Mouse (Mus musculus) embryonic facial prominence, embryonic 10.5 days (tissue): ENCODE data around the gene Fam171a1. TPM values are rescaled to one million over a fixed set of nuclear protein-coding genes. Genes with fewer than 3 reads are reported as not detected.
A peak's percentile ranks its signal among the peaks of the same experiment; 100 is the strongest.

Experiments used
- DNase-seq: peaks from one replicate; pipeline ENCODE4 v3.0.0-alpha.2; 2017; ENCODE audit warnings: low spot score
- H3K27ac ChIP-seq: fragments of 300-500 bp; sonication (generic); replicated peaks from 2 replicates; pipeline ENCODE4 v1.5.1; 2016; ENCODE audit warnings: mild to moderate bottlenecking
- H3K27me3 ChIP-seq: fragments of 300-500 bp; sonication (generic); replicated peaks from 2 replicates; pipeline ENCODE4 v1.6.1; 2016; ENCODE audit warnings: low read depth, mild to moderate bottlenecking; ENCODE audit not compliant: poor library complexity, severe bottlenecking
- H3K36me3 ChIP-seq: fragments of 300-500 bp; sonication (generic); replicated peaks from 2 replicates; pipeline ENCODE4 v1.6.1; 2016; ENCODE audit warnings: mild to moderate bottlenecking, moderate library complexity
- H3K4me1 ChIP-seq: fragments of 300-500 bp; sonication (generic); 2 replicates; pipeline ENCODE4 v1.6.1; 2016
- H3K4me3 ChIP-seq: fragments of 300-500 bp; sonication (generic); 2 replicates; pipeline ENCODE4 v1.5.1; 2016; ENCODE audit warnings: mild to moderate bottlenecking, moderate library complexity
- H3K9me3 ChIP-seq: fragments of 300-500 bp; sonication (generic); 2 replicates; pipeline ENCODE4 v1.6.1; 2016; ENCODE audit warnings: mild to moderate bottlenecking
- WGBS: fragments of 180-500 bp; shearing (Covaris S2); methylation state at CpG from one replicate; pipeline ENCODE4 v1.1.7; 2016; 5-methylcytosine and 5-hydroxymethylcytosine counted together
- polyA plus RNA-seq: library from polyadenylated mRNA; unstranded; fragments of >200 nt; fragmentation: Nextera tagmentation; extraction: Ambion mirVana; gene quantifications from 2 replicates; pipeline ENCODE4 v1.2.1, GENCODE M21; 2016

Gene Fam171a1
- polyA plus RNA-seq, 1 experiment from 2014 or later, result 38.9 TPM

DNA sequence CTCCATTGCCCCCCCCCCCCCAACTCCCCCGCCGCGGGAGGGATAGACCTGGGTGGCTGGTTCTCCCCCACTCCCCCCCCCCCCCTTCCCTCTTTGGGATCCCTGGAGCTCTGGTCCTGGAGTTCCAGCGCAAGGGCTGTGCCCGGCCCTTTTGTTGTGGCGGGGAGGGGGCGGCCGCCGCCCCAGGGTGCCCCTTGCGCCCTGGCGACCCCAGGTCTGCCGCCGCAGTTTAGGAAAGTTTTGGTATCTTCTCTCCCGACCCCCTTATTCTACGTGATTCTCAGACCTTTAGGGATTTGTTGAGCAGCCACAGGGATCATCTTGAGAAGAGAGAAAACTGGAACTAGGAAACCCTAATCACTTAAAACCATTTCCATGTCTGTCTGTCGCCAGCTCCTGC lies 4.9 kb downstream of the Fam171a1 start:
- no peaks in the 10 kb centered on the region; the same call in 1 of the 2 replicates for H3K9me3 ChIP-seq
- peak overlapping the region; percentile 91 for H3K4me3 ChIP-seq
- no peak for DNase-seq
- peak overlapping the region; percentile 95 for H3K27ac ChIP-seq
- H3K27me3 ChIP-seq, result no peaks in the 10 kb centered on the region
- WGBS, result under 1% methylated on average over 16 of the region's 16 CpGs
- H3K4me1 ChIP-seq, result peaks cover 21% of the 10 kb centered on the region
- H3K36me3 ChIP-seq, result no peaks in the 10 kb centered on the region

DNA sequence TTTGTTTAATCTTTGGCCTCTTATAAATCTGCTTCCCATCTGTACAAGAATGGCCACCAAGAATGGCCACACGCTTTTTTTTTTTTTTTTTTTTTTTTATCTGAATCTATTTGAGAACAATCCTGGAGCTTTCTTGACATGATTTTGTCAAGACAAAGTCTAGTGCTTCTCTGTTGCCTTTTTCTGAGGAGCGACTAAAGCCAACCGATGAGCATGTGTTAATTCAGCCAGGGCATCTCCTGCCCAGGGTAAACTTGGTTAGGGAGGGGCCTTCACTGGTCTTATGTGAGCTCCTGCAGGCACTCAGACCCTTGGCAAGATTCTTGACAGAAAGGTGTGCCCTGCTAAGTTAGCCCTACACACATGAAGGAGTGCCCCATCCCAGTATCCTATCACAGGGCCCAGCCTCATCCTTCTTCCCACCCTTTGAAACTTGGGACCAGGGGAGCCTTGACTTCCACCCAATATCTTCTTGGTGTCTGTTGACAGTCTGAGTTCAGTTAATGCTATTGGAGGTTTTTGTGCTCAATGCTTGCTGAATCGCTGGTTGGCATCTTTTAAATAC lies 5.4 kb downstream of the Fam171a1 start:
- H3K36me3 ChIP-seq, result no peaks in the 10 kb centered on the region
- 38% methylated on average over 4 of the region's 4 CpGs for WGBS
- peak overlapping the region; percentile 95 for H3K27ac ChIP-seq
- H3K27me3 ChIP-seq, result no peaks in the 10 kb centered on the region
- H3K4me3 ChIP-seq, result peak overlapping the region; percentile 91
- peaks cover 21% of the 10 kb centered on the region for H3K4me1 ChIP-seq
- no peaks in the 10 kb centered on the region; the same call in 1 of the 2 replicates for H3K9me3 ChIP-seq
- DNase-seq, result no peak

DNA sequence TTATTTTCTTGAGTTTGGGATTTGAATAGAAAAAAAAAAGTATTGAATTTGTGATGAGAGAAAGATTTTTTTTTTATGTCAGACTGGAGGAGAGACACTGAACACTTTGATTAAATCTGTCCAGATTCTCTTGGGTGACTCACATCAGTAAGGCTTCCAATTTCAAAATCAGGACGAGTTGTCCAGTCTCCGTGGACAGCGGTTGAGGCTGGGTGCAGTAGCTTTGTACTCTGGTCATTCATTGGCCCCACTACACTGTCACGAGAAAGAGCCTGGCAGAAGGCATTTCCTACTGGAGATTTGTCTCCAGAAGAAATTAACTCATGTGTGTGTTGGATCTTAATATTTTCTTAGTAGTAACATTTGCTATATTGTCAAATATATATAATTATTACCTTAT lies 8.5 kb downstream of the Fam171a1 start:
- peaks cover 21% of the 10 kb centered on the region for H3K4me1 ChIP-seq
- WGBS, result 87% methylated on average over 4 of the region's 4 CpGs
- no peak for DNase-seq
- H3K4me3 ChIP-seq, result no peak overlapping the region
- no peak overlapping the region for H3K27ac ChIP-seq
- H3K36me3 ChIP-seq, result no peaks in the 10 kb centered on the region
- H3K9me3 ChIP-seq, result no peaks in the 10 kb centered on the region; the same call in 1 of the 2 replicates
- no peaks in the 10 kb centered on the region for H3K27me3 ChIP-seq

DNA sequence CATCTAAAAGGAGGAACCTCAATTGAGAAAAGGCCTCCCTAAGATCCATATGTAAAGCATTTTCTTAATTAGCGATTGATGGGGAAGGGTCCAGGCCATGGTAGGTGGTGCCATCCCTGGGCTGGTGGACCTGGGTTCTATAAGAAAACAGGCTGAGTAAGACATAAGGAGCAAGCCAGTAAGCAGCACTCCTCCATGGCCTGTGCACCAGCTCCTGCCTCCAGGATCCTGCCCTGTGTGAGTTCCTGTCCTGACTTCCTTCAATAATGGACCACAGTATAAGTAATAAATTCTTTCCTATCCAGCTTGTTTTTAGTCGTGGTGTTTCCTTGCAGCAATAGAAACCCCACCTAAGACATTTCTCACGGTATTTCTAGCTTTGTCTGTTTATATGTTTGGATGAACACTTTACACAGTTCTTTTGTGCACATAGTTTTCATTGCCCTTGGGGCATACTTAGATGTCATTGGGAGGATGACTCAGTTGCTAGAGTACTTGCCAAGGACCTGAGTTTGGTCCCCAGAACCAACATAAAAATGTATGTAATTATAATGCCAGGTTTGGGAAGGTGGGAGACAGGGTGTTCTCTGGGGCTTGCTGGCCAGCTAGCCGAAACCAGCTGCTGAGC lies 13.3 kb downstream of the Fam171a1 start:
- Histone ChIP-seq H3K9me3 (no peaks in the 10 kb centered on the region), H3K4me1 (peaks cover 13% of the 10 kb centered on the region), H3K36me3 (no peaks in the 10 kb centered on the region), H3K27me3 (no peaks in the 10 kb centered on the region), H3K4me3 (no peak overlapping the region), H3K27ac (no peak overlapping the region)
- no peak for DNase-seq
- 84% methylated on average over 4 of the region's 4 CpGs for WGBS

DNA sequence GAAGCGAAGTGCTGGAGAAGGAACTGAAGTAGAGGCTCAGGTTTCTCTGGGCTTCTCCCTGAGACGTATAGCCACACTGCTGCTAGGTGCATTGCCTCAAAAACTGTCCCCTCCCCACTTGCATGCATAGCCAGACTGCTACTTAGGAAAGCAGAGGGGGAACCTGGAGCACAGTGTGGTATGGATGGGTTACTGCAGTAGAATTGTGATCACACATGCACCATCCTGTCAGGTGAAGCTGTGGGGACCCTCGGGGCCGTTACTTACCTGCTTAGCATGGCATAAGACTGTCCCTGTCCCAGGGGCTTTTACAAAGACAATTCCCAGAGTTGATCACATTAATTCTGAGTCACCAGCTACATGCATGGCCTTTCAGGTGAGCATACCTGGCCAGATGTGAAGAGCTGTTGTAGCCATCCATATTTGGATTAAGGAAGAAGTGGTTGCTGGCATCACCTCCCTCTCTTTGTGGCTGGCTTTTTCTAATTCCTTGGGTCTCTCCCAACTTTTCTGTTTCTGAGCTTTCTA lies 14.4 kb downstream of the Fam171a1 start:
- 66% methylated on average over 4 of the region's 4 CpGs for WGBS
- H3K4me1 ChIP-seq, result peaks cover 13% of the 10 kb centered on the region
- no peak for DNase-seq

GRCm38 (mm10) chr2:3128910-3129309 lies 14.9 kb downstream of the Fam171a1 start:
- no peaks in the 10 kb centered on the region for H3K9me3 ChIP-seq
- no peaks in the 10 kb centered on the region for H3K27me3 ChIP-seq
- H3K27ac ChIP-seq, result no peak overlapping the region
- WGBS, result 32% methylated on average over 2 of the region's 2 CpGs
- H3K4me3 ChIP-seq, result no peak overlapping the region
- DNase-seq, result no peak
- H3K36me3 ChIP-seq, result no peaks in the 10 kb centered on the region
- peaks cover 12% of the 10 kb centered on the region for H3K4me1 ChIP-seq

More for the DNA sequence above, 14.4 kb downstream of the Fam171a1 start:
- no peak overlapping the region for H3K27ac ChIP-seq
- no peaks in the 10 kb centered on the region for H3K27me3 ChIP-seq
- H3K4me3 ChIP-seq, result no peak overlapping the region
- no peaks in the 10 kb centered on the region for H3K36me3 ChIP-seq
- H3K9me3 ChIP-seq, result no peaks in the 10 kb centered on the region

- no peaks in the 10 kb centered on the region for H3K27me3 ChIP-seq
- 91% methylated on average over 9 of the region's 9 CpGs for WGBS
- H3K36me3 ChIP-seq, result no peaks in the 10 kb centered on the region
- no peaks in the 10 kb centered on the region for H3K9me3 ChIP-seq
- DNase-seq, result no peak
- no peak overlapping the region for H3K27ac ChIP-seq
- peaks cover 35% of the 10 kb centered on the region for H3K4me1 ChIP-seq
- no peak overlapping the region for H3K4me3 ChIP-seq
Measured at GRCm38 (mm10) chr2:3132473-3132872, 18.4 kb downstream of the Fam171a1 start.

DNA sequence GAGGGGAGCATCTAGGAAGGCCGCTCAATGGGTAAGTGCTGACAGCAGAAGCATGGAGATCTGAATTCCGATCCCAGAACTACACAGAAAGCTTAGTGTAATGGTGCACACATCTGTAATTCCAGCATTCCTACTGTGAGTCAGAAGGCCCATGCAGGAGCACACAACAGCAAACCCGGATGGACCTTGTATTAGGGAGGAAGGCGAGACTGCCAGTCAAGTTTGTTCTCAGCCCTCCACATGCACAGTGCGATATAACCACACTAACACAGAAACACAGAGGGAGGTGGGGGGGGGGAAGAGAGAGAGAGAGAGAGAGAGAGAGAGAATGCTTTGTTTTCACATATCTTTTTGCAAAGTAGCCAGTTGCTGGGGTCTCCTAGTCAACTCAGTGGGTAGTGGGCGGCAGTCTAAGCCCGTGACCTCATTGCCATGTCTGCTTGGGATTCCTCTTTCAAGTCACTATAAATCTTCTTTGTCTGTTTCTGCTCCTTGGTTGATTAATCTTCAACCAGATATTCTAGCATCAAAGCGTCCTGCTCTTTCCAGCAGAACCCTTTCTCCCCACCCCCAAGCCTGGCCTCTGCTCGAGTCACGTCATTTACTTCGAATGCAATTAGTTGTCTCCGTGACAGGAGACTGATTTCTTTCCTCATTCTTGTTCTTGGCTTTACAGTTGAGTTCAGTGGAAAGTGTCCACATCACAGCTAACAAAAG lies 20.7 kb downstream of the Fam171a1 start:
- Histone ChIP-seq H3K4me3 (no peak overlapping the region), H3K36me3 (no peaks in the 10 kb centered on the region), H3K27ac (no peak overlapping the region; the same call in 1 of the 2 replicates), H3K27me3 (no peaks in the 10 kb centered on the region), H3K9me3 (no peaks in the 10 kb centered on the region), H3K4me1 (peaks cover 39% of the 10 kb centered on the region)
- no peak for DNase-seq
- 65% methylated on average over 12 of the region's 12 CpGs for WGBS

GRCm38 (mm10) chr2:3135297-3135684 lies 21.3 kb downstream of the Fam171a1 start:
- 52% methylated on average over 2 of the region's 2 CpGs for WGBS
- Histone ChIP-seq H3K27me3 (no peaks in the 10 kb centered on the region), H3K4me1 (peaks cover 39% of the 10 kb centered on the region), H3K27ac (0 out of 2 replicates have a peak overlapping the region, but pooled peaks have one; percentile 35), H3K9me3 (no peaks in the 10 kb centered on the region), H3K36me3 (no peaks in the 10 kb centered on the region), H3K4me3 (no peak overlapping the region)
- DNase-seq, result no peak

DNA sequence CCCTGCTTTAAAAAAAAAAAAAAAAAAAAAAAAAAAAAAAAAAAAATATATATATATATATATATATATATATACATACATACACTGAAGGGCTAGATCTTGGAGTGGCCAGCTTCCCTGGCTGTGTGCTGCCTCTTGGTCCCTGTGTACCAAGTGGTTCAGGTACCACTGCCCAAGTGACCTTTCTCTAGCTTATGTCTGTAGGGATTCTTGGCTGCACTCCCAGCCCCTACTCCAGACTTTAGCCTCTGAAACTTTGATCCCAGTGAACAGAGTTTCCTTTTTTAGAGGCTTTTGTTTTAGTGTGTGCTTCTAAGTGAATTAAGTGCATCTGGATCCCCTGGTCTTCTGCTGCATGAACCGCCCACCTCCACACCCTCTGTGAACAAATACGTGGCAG lies 24.3 kb downstream of the Fam171a1 start:
- Histone ChIP-seq H3K36me3 (no peaks in the 10 kb centered on the region; the same call in 1 of the 2 replicates), H3K4me3 (no peak overlapping the region), H3K9me3 (no peaks in the 10 kb centered on the region), H3K27ac (no peak overlapping the region), H3K4me1 (peaks cover 43% of the 10 kb centered on the region), H3K27me3 (no peaks in the 10 kb centered on the region)
- DNase-seq, result no peak
- 77% methylated on average over 2 of the region's 2 CpGs for WGBS

GRCm38 (mm10) chr2:3139065-3139464 lies 25.0 kb downstream of the Fam171a1 start:
- WGBS, result 78% methylated on average over 2 of the region's 2 CpGs
- Histone ChIP-seq H3K4me1 (peaks cover 40% of the 10 kb centered on the region), H3K36me3 (no peaks in the 10 kb centered on the region; the same call in 1 of the 2 replicates), H3K27me3 (no peaks in the 10 kb centered on the region), H3K4me3 (no peak overlapping the region), H3K27ac (0 out of 2 replicates have a peak overlapping the region, but pooled peaks have one; percentile 20), H3K9me3 (no peaks in the 10 kb centered on the region)
- DNase-seq, result no peak

DNA sequence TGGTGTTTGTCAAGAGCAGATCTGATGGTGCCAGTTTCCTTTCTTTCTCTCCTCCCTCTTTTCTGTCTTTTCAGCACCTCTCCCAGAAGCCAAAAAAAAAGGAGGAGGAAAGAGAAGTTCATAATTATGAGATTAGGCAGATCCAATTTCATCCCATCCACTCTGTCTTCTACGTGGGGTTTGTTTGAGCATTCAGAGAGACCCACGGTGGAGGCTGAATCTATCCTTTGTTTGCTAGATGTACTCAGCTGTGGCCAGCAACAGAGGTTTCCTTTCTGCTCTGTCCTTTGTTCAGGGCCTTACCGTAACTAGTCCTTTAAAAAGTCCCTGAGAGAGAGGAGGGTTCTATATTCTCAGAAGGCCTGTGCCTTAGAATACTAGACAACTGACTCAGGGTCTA lies 25.6 kb downstream of the Fam171a1 start:
- H3K4me1 ChIP-seq, result peaks cover 35% of the 10 kb centered on the region
- no peak for DNase-seq
- peak overlapping the region; percentile 20; the same call in 1 of the 2 replicates for H3K27ac ChIP-seq
- H3K4me3 ChIP-seq, result no peak overlapping the region
- no peaks in the 10 kb centered on the region for H3K9me3 ChIP-seq
- 17% methylated on average over 3 of the region's 3 CpGs for WGBS
- H3K27me3 ChIP-seq, result no peaks in the 10 kb centered on the region
- no peaks in the 10 kb centered on the region; the same call in 1 of the 2 replicates for H3K36me3 ChIP-seq
